Mouse (Mus musculus) CH12.LX (cell line): ENCODE measurements around the gene Cacng8. TPM values are rescaled to one million over a fixed set of nuclear protein-coding genes. Genes with fewer than 3 reads are reported as not detected.

Experiments
- DNase-seq: peaks from one replicate; pipeline ENCODE4 v3.0.0-alpha.2; 2013; ENCODE audit errors: extremely low read depth
- H3K27ac ChIP-seq: 2 replicates; pipeline ENCODE4 v1.5.1; 2012; ENCODE audit warnings: low read depth, mild to moderate bottlenecking, control low read depth, moderate library complexity; ENCODE audit not compliant: insufficient read depth
- H3K27me3 ChIP-seq: replicated peaks from 2 replicates; pipeline ENCODE3; 2012; ENCODE audit warnings: inconsistent platforms
- H3K36me3 ChIP-seq, 2 experiments: replicated peaks in 1 of 2; 2 replicates each; pipeline versions ENCODE3 to v1.6.1; 2012; ENCODE audit warnings: inconsistent platforms in 1 of 2, low read length in 1 of 2, mild to moderate bottlenecking in 1 of 2, mixed read lengths in 1 of 2, moderate library complexity in 1 of 2; ENCODE audit not compliant: control insufficient read depth in 1 of 2, insufficient read depth in 1 of 2
- H3K4me1 ChIP-seq, 2 experiments: 2 replicates each; pipeline ENCODE4 v1.6.1; 2012; ENCODE audit warnings: inconsistent platforms in 1 of 2, moderate library complexity in 1 of 2; ENCODE audit not compliant: insufficient read depth in 2 of 2, control insufficient read depth in 1 of 2
- H3K4me2 ChIP-seq: 2 replicates; pipeline ENCODE4 v1.6.1; 2012; ENCODE audit warnings: low read depth, mild to moderate bottlenecking, control low read depth; ENCODE audit not compliant: poor library complexity, insufficient read depth, severe bottlenecking
- H3K4me3 ChIP-seq, 3 experiments: fragments of 150-350 bp in 1 of 3; sonication (generic) in 1 of 3; replicated peaks in 1 of 3; 2 replicates each; pipeline versions ENCODE3 to v1.5.1; 2011 to 2012; ENCODE audit warnings: low read depth in 2 of 3, low read length in 2 of 3, mild to moderate bottlenecking in 2 of 3, moderate library complexity in 2 of 3, control low read depth in 1 of 3, improper control_type of control experiment in 1 of 3, inconsistent platforms in 1 of 3, mixed read lengths in 1 of 3; ENCODE audit not compliant: poor library complexity in 1 of 3
- H3K79me2 ChIP-seq: replicated peaks from 2 replicates; pipeline ENCODE4 v1.6.1; 2012; ENCODE audit warnings: mild to moderate bottlenecking, moderate library complexity; ENCODE audit not compliant: control insufficient read depth, poor library complexity, insufficient read depth, severe bottlenecking; ENCODE audit errors: extremely low read depth
- H3K9ac ChIP-seq: 2 replicates; pipeline ENCODE4 v1.6.1; 2012; ENCODE audit warnings: low read depth, mild to moderate bottlenecking, control low read depth, moderate library complexity; ENCODE audit not compliant: insufficient read depth
- H3K9me3 ChIP-seq: replicated peaks from 2 replicates; pipeline ENCODE3; 2012; ENCODE audit warnings: low read length, inconsistent platforms, mixed read lengths
- BHLHE40 ChIP-seq: IDR thresholded peaks from 2 replicates; pipeline ENCODE4 v1.6.1; 2011; ENCODE audit warnings: mild to moderate bottlenecking, low read depth, low read length, improper control_type of control experiment
- CHD2 ChIP-seq: IDR thresholded peaks from 2 replicates; pipeline ENCODE4 v1.6.1; 2011; ENCODE audit warnings: low read length, improper control_type of control experiment
- CTCF ChIP-seq, 2 experiments: IDR thresholded peaks in 1 of 2; conservative IDR thresholded peaks in 1 of 2; 2 replicates each; pipeline ENCODE4 v1.5.1; 2011 to 2012; ENCODE audit warnings: low read depth in 2 of 2, low read length in 2 of 2, improper control_type of control experiment in 1 of 2, inconsistent platforms in 1 of 2, mild to moderate bottlenecking in 1 of 2, moderate library complexity in 1 of 2
- ELF1 ChIP-seq: IDR thresholded peaks from 2 replicates; pipeline ENCODE4 v1.6.1; 2014; ENCODE audit warnings: low read depth, mild to moderate bottlenecking, inconsistent platforms, low read length, improper control_type of control experiment
- EP300 ChIP-seq: IDR thresholded peaks from 2 replicates; pipeline ENCODE4 v1.6.1; 2011; ENCODE audit warnings: low read length, improper control_type of control experiment
- GABPA ChIP-seq: IDR thresholded peaks from 2 replicates; pipeline ENCODE4 v1.6.1; 2012; ENCODE audit warnings: low read depth, low read length, improper control_type of control experiment, inconsistent platforms; ENCODE audit not compliant: insufficient replicate concordance
- HCFC1 ChIP-seq: IDR thresholded peaks from 2 replicates; pipeline ENCODE4 v1.6.1; 2012; ENCODE audit warnings: low read depth, mild to moderate bottlenecking, inconsistent platforms, low read length, improper control_type of control experiment
- IRF4 ChIP-seq: IDR thresholded peaks from 2 replicates; pipeline ENCODE4 v1.6.1; 2014; ENCODE audit warnings: low read depth, mild to moderate bottlenecking, inconsistent platforms, low read length, improper control_type of control experiment
- JUN ChIP-seq: IDR thresholded peaks from 2 replicates; pipeline ENCODE4 v1.6.1; 2011; ENCODE audit warnings: low read depth, mild to moderate bottlenecking, low read length, improper control_type of control experiment, moderate library complexity; ENCODE audit not compliant: insufficient read depth
- KAT2A ChIP-seq: IDR thresholded peaks from 2 replicates; pipeline ENCODE4 v1.6.1; 2012; ENCODE audit warnings: low read length, improper control_type of control experiment, inconsistent platforms; ENCODE audit not compliant: insufficient replicate concordance
- MAFK ChIP-seq: IDR thresholded peaks from 2 replicates; pipeline ENCODE4 v1.6.1; 2011; ENCODE audit warnings: low read length, improper control_type of control experiment; ENCODE audit not compliant: insufficient replicate concordance
- MAX ChIP-seq: IDR thresholded peaks from 2 replicates; pipeline ENCODE4 v1.6.1; 2011; ENCODE audit warnings: low read length, improper control_type of control experiment
- MXI1 ChIP-seq: IDR thresholded peaks from 2 replicates; pipeline ENCODE4 v1.6.1; 2011; ENCODE audit warnings: mild to moderate bottlenecking, low read depth, low read length, improper control_type of control experiment
- MYC ChIP-seq: IDR thresholded peaks from 2 replicates; pipeline ENCODE4 v1.6.1; 2011; ENCODE audit warnings: low read depth, mild to moderate bottlenecking, improper control_type of control experiment, low read length
- PAX5 ChIP-seq: IDR thresholded peaks from 2 replicates; pipeline ENCODE4 v1.6.1; 2012; ENCODE audit warnings: low read length, inconsistent platforms, mixed read lengths
- RAD21 ChIP-seq: IDR thresholded peaks from 2 replicates; pipeline ENCODE4 v1.6.1; 2011; ENCODE audit warnings: low read depth, mild to moderate bottlenecking, low read length, improper control_type of control experiment, moderate library complexity
- RCOR1 ChIP-seq: conservative IDR thresholded peaks from 2 replicates; pipeline ENCODE4 v1.6.1; 2012; ENCODE audit warnings: low read depth, mild to moderate bottlenecking, inconsistent platforms, low read length, improper control_type of control experiment
- TCF12 ChIP-seq: IDR thresholded peaks from 2 replicates; pipeline ENCODE4 v1.6.1; 2014; ENCODE audit warnings: low read depth, mild to moderate bottlenecking, inconsistent platforms, low read length, improper control_type of control experiment
- USF1 ChIP-seq: IDR thresholded peaks from 2 replicates; pipeline ENCODE4 v1.6.1; 2014; ENCODE audit warnings: low read depth, mild to moderate bottlenecking, inconsistent platforms, low read length, improper control_type of control experiment
- USF2 ChIP-seq: conservative IDR thresholded peaks from 2 replicates; pipeline ENCODE4 v1.6.1; 2011; ENCODE audit warnings: low read depth, low read length, improper control_type of control experiment
- ZC3H11A ChIP-seq: IDR thresholded peaks from 2 replicates; pipeline ENCODE4 v1.6.1; 2012; ENCODE audit warnings: low read depth, mild to moderate bottlenecking, inconsistent platforms, low read length, improper control_type of control experiment
- ZMIZ1 ChIP-seq: IDR thresholded peaks from 2 replicates; pipeline ENCODE4 v1.6.1; 2012; ENCODE audit warnings: low read depth, mild to moderate bottlenecking, inconsistent platforms, low read length, improper control_type of control experiment
- ZNF384 ChIP-seq: IDR thresholded peaks from 2 replicates; pipeline ENCODE4 v1.6.1; 2012; ENCODE audit warnings: low read depth, low read length, improper control_type of control experiment, inconsistent platforms
- dilution Hi-C: fragments of 300-500 bp; cut with MboI; formaldehyde crosslinking; loops from 2 replicates; pipeline ENCODE4 v1.14.3; 2020; ENCODE audit warnings: low sequenced_read_pairs; ENCODE audit not compliant: extremely low pct_unique_long_range_greater_than_20kb, extremely low pct_ligation_motif_present
- in situ Hi-C: fragments of 300-500 bp; cut with MboI; formaldehyde crosslinking; loops from 3 replicates; pipeline ENCODE4 v1.14.3; 2019; ENCODE audit warnings: low sequenced_read_pairs, low pct_ligation_motif_present, low pct_unique_long_range_greater_than_20kb, mixed read lengths
- polyA plus RNA-seq: library from polyadenylated mRNA; unstranded; fragments of >175 nt; gene quantifications from 2 replicates; pipeline ENCODE4 v1.2.1, GENCODE M21; 2012; ENCODE audit warnings: low read depth; ENCODE audit not compliant: insufficient read length
- total RNA-seq, 2 experiments: library from RNA; depleted of rRNA; stranded (reverse); fragments of 300-350 nt in 1 of 2; fragments of >200 nt in 1 of 2; gene quantifications; 2 replicates each; pipeline ENCODE4 v1.2.3; 2012 to 2014

Gene Cacng8
- total and polyA plus RNA-seq, 3 experiments: 0.43 to 1.2 (median 0.51) TPM

GRCm38 (mm10) chr7:3387761-3388160, 2.7 kb upstream of the Cacng8 start:
- no peak overlapping the region for H3K4me2 ChIP-seq
- no peaks in the 10 kb centered on the region for H3K36me3 ChIP-seq
- H3K27ac ChIP-seq: no peak overlapping the region
- no peak overlapping the region for H3K4me3 ChIP-seq
- no peak overlapping the region for H3K9ac ChIP-seq
- TF ChIP-seq CHD2 (no peak), PAX5 (no peak), ZC3H11A (no peak), USF1 (no peak), RCOR1 (no peak), MAX (no peak), MAFK (no peak), TCF12 (no peak), BHLHE40 (no peak), USF2 (no peak), MXI1 (no peak), ZMIZ1 (no peak)
- H3K4me1 ChIP-seq: peaks cover 5 to 30% of the 10 kb centered on the region in 2 experiments
- no peak for DNase-seq
- in situ Hi-C loops (no loop called here), dilution Hi-C loops (no loop called here)
- H3K79me2 ChIP-seq: no peaks in the 10 kb centered on the region
- no peaks in the 10 kb centered on the region for H3K27me3 ChIP-seq
- no peaks in the 10 kb centered on the region for H3K9me3 ChIP-seq

DNA sequence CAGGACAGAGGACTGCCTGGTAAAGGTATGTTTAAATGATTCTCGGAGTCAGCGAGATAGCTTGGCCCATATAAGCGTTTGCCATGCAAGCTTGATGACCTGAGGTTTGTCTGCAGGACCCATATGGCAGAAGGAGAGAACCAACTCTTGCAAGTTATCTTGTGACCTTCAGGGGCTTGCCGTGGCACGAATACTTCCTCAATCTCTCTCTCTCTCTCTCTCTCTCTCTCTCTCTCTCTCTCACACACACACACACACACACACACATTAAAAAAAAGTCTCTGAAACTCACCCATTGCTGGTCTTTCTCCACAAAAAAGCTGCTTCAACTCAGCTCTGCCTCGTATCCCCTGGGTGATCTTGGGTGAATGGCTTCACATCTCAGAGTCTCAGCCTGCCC, 1.6 kb upstream of the Cacng8 start:
- peak overlapping the region; percentile 78 for H3K4me2 ChIP-seq
- no peak overlapping the region for H3K27ac ChIP-seq
- dilution Hi-C loops: no loop called here
- peak; percentile 28 for DNase-seq
- H3K9me3 ChIP-seq: no peaks in the 10 kb centered on the region
- peaks cover 2% of the 10 kb centered on the region for H3K27me3 ChIP-seq
- H3K9ac ChIP-seq: no peak overlapping the region
- no peaks in the 10 kb centered on the region for H3K36me3 ChIP-seq
- TF ChIP-seq HCFC1: no peak
- TF ChIP-seq RAD21: no peak
- no peak for TF ChIP-seq CTCF (conservative IDR thresholded peaks at IDR 0.05 in 1 of 2, IDR thresholded peaks at IDR 0.05 in 1 of 2; ENCODE audit: low read depth in 2 of 2, low read length in 2 of 2)
- TF ChIP-seq ELF1: peak; percentile 31; the same call in 1 of the 2 replicates
- TF ChIP-seq ZNF384: peak; percentile 61
- TF ChIP-seq EP300: peak; percentile 38
- no peak for TF ChIP-seq KAT2A
- TF ChIP-seq IRF4: peak; percentile 41; the same call in 1 of the 2 replicates
- no peak for TF ChIP-seq USF1
- no peak for TF ChIP-seq MYC
- TF ChIP-seq RCOR1: 0 out of 2 replicates have a peak, but pooled peaks have one; percentile 24
- TF ChIP-seq BHLHE40: peak; percentile 35; the same call in 1 of the 2 replicates
- no peak for TF ChIP-seq JUN
- no peak for TF ChIP-seq GABPA
- no peak for TF ChIP-seq PAX5
- in situ Hi-C loops: no loop called here
- H3K79me2 ChIP-seq: no peaks in the 10 kb centered on the region
- no peak overlapping the region for H3K4me3 ChIP-seq
- peaks cover 5 to 30% of the 10 kb centered on the region in 2 experiments for H3K4me1 ChIP-seq
